Mouse (Mus musculus) hindbrain, embryonic 16.5 days (tissue): ENCODE data around the gene Galnt7. TPM values are rescaled to one million over a fixed set of nuclear protein-coding genes. Genes with fewer than 3 reads are reported as not detected.
A peak's percentile ranks its signal among the peaks of the same experiment; 100 is the strongest.

ENCODE experiments used
- ATAC-seq: fragments of 200-750 bp; cut with Nextera tagmentation; 2 replicates; pipeline ENCODE4 v1.8.0; 2017; ENCODE audit warnings: moderate TSS enrichment, moderate library complexity
- H3K27ac ChIP-seq: fragments of 300-500 bp; sonication (generic); 2 replicates; pipeline ENCODE4 v1.5.1; 2014; ENCODE audit warnings: low read depth, mild to moderate bottlenecking, control low read depth, low read length, moderate library complexity
- H3K27me3 ChIP-seq: fragments of 300-500 bp; sonication (generic); replicated peaks from 2 replicates; pipeline ENCODE4 v1.6.1; 2014; ENCODE audit warnings: low read length; ENCODE audit not compliant: control insufficient read depth, insufficient read depth
- H3K36me3 ChIP-seq: fragments of 300-500 bp; sonication (generic); 2 replicates; pipeline ENCODE4 v1.6.1; 2014; ENCODE audit warnings: mild to moderate bottlenecking, low read length, moderate library complexity, mixed read lengths; ENCODE audit not compliant: control insufficient read depth, insufficient read depth
- H3K4me1 ChIP-seq: fragments of 300-500 bp; sonication (generic); 2 replicates; pipeline ENCODE4 v1.6.1; 2014; ENCODE audit warnings: low read depth, low read length; ENCODE audit not compliant: control insufficient read depth, insufficient read depth
- H3K4me2 ChIP-seq: fragments of 300-500 bp; sonication (generic); 2 replicates; pipeline ENCODE4 v1.6.1; 2014; ENCODE audit warnings: mild to moderate bottlenecking, low read length, control low read depth, moderate library complexity
- H3K4me3 ChIP-seq: fragments of 300-500 bp; sonication (generic); 2 replicates; pipeline ENCODE4 v1.5.1; 2014; ENCODE audit warnings: mild to moderate bottlenecking, low read length, control low read depth, moderate library complexity
- H3K9ac ChIP-seq: fragments of 300-500 bp; sonication (generic); 2 replicates; pipeline ENCODE4 v1.6.1; 2014; ENCODE audit warnings: low read depth, mild to moderate bottlenecking, control low read depth, low read length, moderate library complexity
- H3K9me3 ChIP-seq: fragments of 300-500 bp; sonication (generic); 2 replicates; pipeline ENCODE4 v1.6.1; 2014; ENCODE audit warnings: mild to moderate bottlenecking, low read length, moderate library complexity; ENCODE audit not compliant: control insufficient read depth
- WGBS: fragments of 180-500 bp; shearing (Covaris S2); extraction: QIAGEN DNeasy Blood & Tissue Kit; methylation state at CpG from one replicate; pipeline ENCODE4 v1.1.7; 2014; 5-methylcytosine and 5-hydroxymethylcytosine counted together
- polyA plus RNA-seq: library from polyadenylated mRNA; unstranded; fragments of >200 nt; fragmentation: Nextera tagmentation; extraction: Ambion mirVana; gene quantifications from 2 replicates; pipeline ENCODE4 v1.2.1, GENCODE M21; 2015

The Galnt7 gene
- polyA plus RNA-seq, 1 experiment from 2014 or later, result 11.1 TPM

DNA sequence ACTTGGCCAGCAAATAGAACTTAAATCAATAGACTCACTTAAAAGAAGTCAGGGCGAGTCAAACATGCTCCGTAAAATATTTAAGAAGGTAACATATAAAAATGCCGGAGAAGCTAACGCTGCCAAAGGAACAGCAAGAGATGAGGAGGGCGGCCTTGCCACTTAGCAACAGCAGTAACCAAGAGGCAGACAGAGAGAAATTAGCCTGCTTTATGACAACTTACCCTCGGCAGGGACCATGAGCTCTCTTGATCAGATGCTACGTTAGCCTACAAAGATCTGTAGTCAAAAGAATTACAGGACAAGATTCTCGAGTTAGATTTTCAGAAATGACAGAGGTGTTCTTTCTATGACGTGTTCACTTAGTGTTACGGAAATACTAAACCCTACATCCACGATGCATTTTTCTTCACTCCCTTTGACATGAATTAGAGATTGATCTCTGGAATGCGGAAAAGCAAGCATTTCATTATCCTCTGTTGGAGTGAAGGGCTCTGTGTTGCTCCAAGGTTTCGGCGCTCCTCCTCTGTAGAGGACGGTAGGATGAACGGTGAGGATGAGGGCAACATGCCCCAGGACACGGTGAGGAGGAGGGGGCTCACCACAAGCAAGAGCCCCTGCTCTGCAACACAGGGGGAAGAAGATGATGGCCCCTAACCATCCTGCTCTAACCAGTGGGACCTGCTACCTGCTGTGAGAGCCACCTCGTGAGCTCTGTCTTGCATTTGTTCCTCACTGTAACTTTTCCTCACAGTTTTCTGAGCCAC, 84.0 kb downstream of the Galnt7 start:
- no peak overlapping the region for H3K4me2 ChIP-seq
- H3K27me3 ChIP-seq, result no peaks in the 10 kb centered on the region
- no peak overlapping the region for H3K27ac ChIP-seq
- no peaks in the 10 kb centered on the region for H3K36me3 ChIP-seq
- H3K4me3 ChIP-seq, result no peak overlapping the region
- 59% methylated on average over 18 of the region's 18 CpGs for WGBS
- peaks cover 5% of the 10 kb centered on the region for H3K4me1 ChIP-seq
- H3K9ac ChIP-seq, result no peak overlapping the region
- no peaks in the 10 kb centered on the region for H3K9me3 ChIP-seq
- peak; percentile 55 for ATAC-seq

DNA sequence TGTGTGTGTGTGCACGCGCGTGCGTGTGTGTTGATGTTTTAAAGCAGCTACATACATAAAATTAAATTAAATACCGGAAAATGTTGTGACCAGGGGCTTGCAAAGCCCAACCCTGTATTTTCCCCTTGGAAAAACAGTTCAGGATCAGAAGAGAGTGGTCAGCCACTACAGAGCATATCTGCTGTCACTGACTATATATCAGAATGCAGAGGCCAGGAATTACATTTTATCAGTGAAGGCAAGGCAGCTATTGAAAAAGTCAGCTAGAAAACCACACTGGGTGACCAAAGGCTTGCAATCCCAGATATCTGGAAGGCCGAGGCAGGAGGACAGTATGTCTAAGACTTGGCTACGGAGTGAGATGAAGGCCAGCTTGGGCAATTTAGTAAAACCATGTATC, 84.8 kb downstream of the Galnt7 start:
- Histone ChIP-seq H3K4me3 (no peak overlapping the region), H3K27me3 (no peaks in the 10 kb centered on the region), H3K4me1 (peaks cover 5% of the 10 kb centered on the region), H3K9me3 (no peaks in the 10 kb centered on the region), H3K4me2 (no peak overlapping the region), H3K27ac (no peak overlapping the region), H3K36me3 (no peaks in the 10 kb centered on the region), H3K9ac (no peak overlapping the region)
- ATAC-seq, result no peak
- WGBS, result 69% methylated on average over 7 of the region's 7 CpGs

DNA sequence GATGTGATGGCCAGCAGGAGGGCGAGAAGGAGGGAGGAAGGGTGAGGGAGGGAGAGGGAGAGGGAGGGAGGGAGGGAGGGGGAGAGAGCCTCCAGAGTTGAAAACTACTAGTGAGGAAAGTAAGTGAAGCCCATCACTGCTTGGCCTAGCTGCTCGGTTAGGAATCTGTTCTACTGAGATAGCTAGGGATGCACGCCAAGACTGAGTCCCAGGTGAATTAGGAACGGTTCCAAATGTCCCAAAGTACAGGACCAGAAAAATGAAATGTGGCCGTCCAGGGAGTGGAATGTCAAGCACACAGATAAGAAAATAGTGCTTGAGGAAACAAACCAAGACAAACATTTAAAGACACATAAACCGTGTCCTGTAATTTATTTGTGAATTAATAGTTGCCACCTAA, 87.8 kb downstream of the Galnt7 start:
- no peak for ATAC-seq
- Histone ChIP-seq H3K27ac (no peak overlapping the region), H3K9me3 (no peaks in the 10 kb centered on the region), H3K36me3 (no peaks in the 10 kb centered on the region), H3K4me1 (peaks cover 5% of the 10 kb centered on the region), H3K27me3 (no peaks in the 10 kb centered on the region), H3K4me2 (no peak overlapping the region), H3K4me3 (no peak overlapping the region), H3K9ac (no peak overlapping the region)
- 73% methylated on average over 6 of the region's 6 CpGs for WGBS

DNA sequence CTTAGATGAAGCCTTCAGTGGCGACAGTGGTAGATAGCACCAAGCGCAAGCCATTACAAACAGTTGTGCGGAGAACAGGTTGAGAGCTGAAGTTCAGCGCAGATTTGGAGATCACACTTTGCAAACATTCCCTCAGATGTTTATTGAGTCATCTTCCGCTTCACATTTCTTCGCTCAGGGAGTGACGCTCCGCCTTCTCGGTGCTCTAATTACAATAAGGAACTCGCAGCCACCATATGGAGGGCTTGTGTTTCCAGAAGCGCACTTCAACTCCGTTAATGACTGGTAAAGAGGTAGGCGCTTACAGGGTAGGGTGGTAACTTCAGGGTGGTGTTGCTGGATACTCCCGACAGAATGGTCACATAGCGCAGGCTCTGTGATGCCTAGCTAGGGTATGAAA, 89.1 kb downstream of the Galnt7 start:
- 95% methylated on average over 15 of the region's 15 CpGs for WGBS
- Histone ChIP-seq H3K4me2 (no peak overlapping the region), H3K4me1 (no peaks in the 10 kb centered on the region; the same call in 1 of the 2 replicates), H3K27me3 (no peaks in the 10 kb centered on the region), H3K36me3 (no peaks in the 10 kb centered on the region), H3K9me3 (no peaks in the 10 kb centered on the region), H3K27ac (no peak overlapping the region), H3K4me3 (no peak overlapping the region), H3K9ac (no peak overlapping the region)
- ATAC-seq, result no peak

DNA sequence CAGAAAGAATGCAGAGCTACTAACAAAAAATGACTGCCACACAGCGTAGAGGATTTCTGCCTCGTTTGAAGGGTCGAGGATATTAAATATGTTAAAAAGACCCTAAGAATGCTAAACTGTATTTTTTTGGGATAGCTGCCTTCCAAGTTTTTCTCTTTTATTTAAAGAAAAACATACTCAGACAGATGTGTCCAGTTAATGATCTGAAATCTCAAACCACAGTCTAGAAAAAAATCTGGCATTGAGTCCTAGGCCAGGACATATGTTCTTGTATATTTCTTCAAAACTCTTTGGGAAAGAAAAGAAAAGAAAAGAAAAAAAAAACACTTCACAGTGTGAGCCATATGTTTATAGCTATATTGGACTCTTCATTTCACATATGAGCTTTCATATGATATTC, 90.1 kb downstream of the Galnt7 start:
- Histone ChIP-seq H3K4me1 (no peaks in the 10 kb centered on the region), H3K27ac (no peak overlapping the region), H3K9me3 (no peaks in the 10 kb centered on the region), H3K4me2 (no peak overlapping the region), H3K9ac (no peak overlapping the region), H3K36me3 (no peaks in the 10 kb centered on the region), H3K4me3 (no peak overlapping the region), H3K27me3 (no peaks in the 10 kb centered on the region)
- 87% methylated on average over 3 of the region's 3 CpGs for WGBS
- ATAC-seq, result no peak

DNA sequence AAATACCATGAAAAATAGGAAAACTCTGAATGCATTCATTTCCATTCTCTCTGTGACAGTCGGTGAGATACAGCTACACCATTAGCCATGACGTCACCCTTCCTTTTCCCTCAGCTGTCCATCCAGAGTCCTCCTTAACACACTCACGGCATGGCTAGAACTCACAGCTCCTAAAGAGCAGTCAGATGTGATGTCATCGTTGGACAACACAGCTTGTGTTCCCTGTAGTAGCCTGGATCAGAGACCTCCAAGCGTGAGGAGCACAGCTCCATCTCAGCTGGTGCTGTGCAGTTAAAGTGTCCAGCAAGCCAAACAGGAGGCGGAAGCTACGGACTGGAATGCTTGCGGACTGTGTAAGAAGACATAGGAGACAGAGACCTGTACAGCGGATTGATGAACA, 91.9 kb downstream of the Galnt7 start:
- no peak overlapping the region for H3K27ac ChIP-seq
- H3K36me3 ChIP-seq, result no peaks in the 10 kb centered on the region
- H3K4me1 ChIP-seq, result no peaks in the 10 kb centered on the region
- WGBS, result 82% methylated on average over 9 of the region's 9 CpGs
- H3K27me3 ChIP-seq, result no peaks in the 10 kb centered on the region
- H3K9me3 ChIP-seq, result no peaks in the 10 kb centered on the region
- ATAC-seq, result no peak; the same call in 1 of the 2 replicates
- H3K9ac ChIP-seq, result no peak overlapping the region
- H3K4me3 ChIP-seq, result no peak overlapping the region
- H3K4me2 ChIP-seq, result no peak overlapping the region

DNA sequence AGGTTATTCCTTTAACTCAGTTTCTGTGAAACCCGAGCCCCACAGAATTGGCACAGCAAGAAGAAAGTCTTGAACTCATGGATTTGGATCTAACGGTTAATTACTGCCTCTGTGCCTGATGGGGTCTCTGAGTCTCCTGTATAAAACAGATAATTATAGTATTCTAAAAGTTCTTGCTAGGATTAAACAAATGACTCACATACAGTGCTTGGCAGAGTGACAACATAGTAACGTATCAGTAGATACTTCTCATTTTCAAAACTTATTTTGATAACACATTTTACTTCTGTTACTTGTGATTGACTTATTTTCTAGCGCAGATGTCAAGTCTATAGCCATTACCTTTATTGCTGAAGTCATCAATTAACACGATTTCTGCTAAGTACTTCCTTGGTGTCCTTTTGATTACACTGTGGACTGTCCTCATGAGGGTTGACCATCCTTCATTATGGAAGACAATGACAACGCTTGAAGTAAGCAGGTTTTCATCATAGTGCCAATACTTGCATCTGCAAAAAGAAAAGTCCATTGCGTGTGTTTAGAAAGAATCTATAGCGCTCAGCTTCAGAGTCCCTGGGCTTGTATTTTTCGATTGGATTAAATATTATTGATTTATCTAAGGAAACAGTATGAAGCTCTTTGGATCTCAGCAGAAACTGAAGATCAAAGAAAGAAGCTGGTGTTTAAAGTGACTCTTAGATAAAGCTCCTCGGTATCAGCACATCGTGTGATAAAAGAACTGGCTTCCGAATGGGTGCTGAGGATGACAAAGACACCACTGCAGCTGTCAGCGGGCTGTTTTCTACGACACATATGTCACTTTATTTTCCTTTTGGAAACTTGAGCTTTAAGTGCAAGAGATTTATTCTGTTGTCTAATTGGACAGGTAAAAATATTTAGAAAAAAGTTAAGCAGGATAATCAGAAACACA, 100.5 kb downstream of the Galnt7 start:
- Histone ChIP-seq H3K4me3 (no peak overlapping the region), H3K9ac (no peak overlapping the region), H3K4me2 (no peak overlapping the region), H3K36me3 (no peaks in the 10 kb centered on the region), H3K27me3 (no peaks in the 10 kb centered on the region), H3K4me1 (no peaks in the 10 kb centered on the region), H3K27ac (no peak overlapping the region), H3K9me3 (no peaks in the 10 kb centered on the region)
- no peak for ATAC-seq
- 91% methylated on average over 14 of the region's 14 CpGs for WGBS

DNA sequence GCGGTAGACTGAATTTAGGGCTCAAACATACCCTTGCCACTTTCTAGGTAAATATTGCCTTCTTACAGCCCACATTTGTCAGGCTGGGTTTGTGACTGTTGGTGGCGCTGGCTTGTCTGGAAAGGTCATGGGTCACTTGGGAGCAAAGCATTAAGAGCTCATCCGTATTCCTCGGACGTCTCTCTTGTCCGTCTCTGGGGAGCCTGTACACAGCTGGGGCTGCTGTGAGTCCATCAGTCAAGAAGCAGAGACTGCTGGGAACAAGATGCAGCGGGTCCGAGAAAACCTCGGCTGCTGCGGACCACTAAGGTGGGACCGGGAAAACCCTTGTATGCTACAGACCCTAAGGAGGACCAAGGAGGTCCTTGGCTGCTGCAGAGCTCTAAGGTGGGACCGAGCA, 105.3 kb downstream of the Galnt7 start:
- Histone ChIP-seq H3K27me3 (no peaks in the 10 kb centered on the region), H3K4me3 (no peak overlapping the region), H3K36me3 (no peaks in the 10 kb centered on the region), H3K27ac (no peak overlapping the region), H3K4me2 (no peak overlapping the region), H3K9ac (no peak overlapping the region), H3K9me3 (no peaks in the 10 kb centered on the region), H3K4me1 (no peaks in the 10 kb centered on the region)
- 40% methylated on average over 12 of the region's 12 CpGs for WGBS
- 0 out of 2 replicates have a peak, but pooled peaks have one; percentile 14 for ATAC-seq

DNA sequence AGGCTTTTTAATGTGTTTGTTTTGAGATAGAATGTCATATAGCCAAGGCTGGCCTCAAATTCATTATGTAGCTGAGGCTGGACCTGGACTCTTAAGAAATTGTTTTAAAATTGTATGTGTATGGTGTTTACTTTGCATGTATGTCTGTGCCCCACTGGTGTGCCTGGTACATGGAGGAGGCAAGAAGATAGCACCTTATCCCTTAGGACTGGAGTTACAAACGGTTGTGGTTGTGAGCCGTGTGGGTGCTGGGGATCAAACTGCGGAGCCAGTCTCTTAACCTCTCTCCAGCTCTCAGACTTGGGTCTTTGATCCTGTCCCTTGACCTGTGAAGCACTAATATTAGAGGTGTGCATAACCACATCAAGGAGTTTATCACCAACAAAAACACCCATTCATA, 106.0 kb downstream of the Galnt7 start:
- Histone ChIP-seq H3K9ac (no peak overlapping the region), H3K36me3 (no peaks in the 10 kb centered on the region), H3K4me1 (no peaks in the 10 kb centered on the region), H3K27ac (no peak overlapping the region), H3K27me3 (no peaks in the 10 kb centered on the region), H3K9me3 (no peaks in the 10 kb centered on the region), H3K4me3 (no peak overlapping the region), H3K4me2 (no peak overlapping the region)
- whole genome bisulfite sequencing, result 88% methylated on average over 3 of the region's 3 CpGs
- no peak for ATAC-seq
